Mouse (Mus musculus) neural tube, embryonic 11.5 days (tissue): ENCODE measurements around the gene Tnc. TPM values are rescaled to one million over a fixed set of nuclear protein-coding genes. Genes with fewer than 3 reads are reported as not detected.

Experiments
- ATAC-seq: fragments of 200-750 bp; cut with Nextera tagmentation; 2 replicates; pipeline ENCODE4 v1.8.0; 2017; ENCODE audit warnings: moderate number of reproducible peaks, mild to moderate bottlenecking, moderate TSS enrichment, moderate library complexity; ENCODE audit not compliant: insufficient read depth, low FRiP score, low TSS enrichment
- DNase-seq: peaks from one replicate; pipeline ENCODE4 v3.0.0-alpha.2; 2015; ENCODE audit warnings: low spot score
- H3K27ac ChIP-seq: fragments of 300-500 bp; sonication (generic); 2 replicates; pipeline ENCODE4 v1.5.1; 2014; ENCODE audit warnings: low read depth, mild to moderate bottlenecking, low read length
- H3K27me3 ChIP-seq: fragments of 300-500 bp; sonication (generic); 2 replicates; pipeline ENCODE4 v1.6.1; 2014; ENCODE audit warnings: mild to moderate bottlenecking, low read length, mixed read lengths; ENCODE audit not compliant: control insufficient read depth, insufficient read depth
- H3K36me3 ChIP-seq: fragments of 300-500 bp; sonication (generic); 2 replicates; pipeline ENCODE4 v1.6.1; 2014; ENCODE audit warnings: mild to moderate bottlenecking, low read length, moderate library complexity, mixed read lengths; ENCODE audit not compliant: control insufficient read depth, insufficient read depth
- H3K4me1 ChIP-seq: fragments of 300-500 bp; sonication (generic); 2 replicates; pipeline ENCODE4 v1.6.1; 2014; ENCODE audit warnings: low read length, mixed read lengths; ENCODE audit not compliant: control insufficient read depth, insufficient read depth
- H3K4me2 ChIP-seq: fragments of 300-500 bp; sonication (generic); 2 replicates; pipeline ENCODE4 v1.6.1; 2014; ENCODE audit warnings: low read depth, mild to moderate bottlenecking, moderate library complexity
- H3K4me3 ChIP-seq: fragments of 300-500 bp; sonication (generic); 2 replicates; pipeline ENCODE4 v1.5.1; 2014; ENCODE audit warnings: low read depth, low read length
- H3K9ac ChIP-seq: fragments of 300-500 bp; sonication (generic); 2 replicates; pipeline ENCODE4 v1.6.1; 2014; ENCODE audit warnings: mild to moderate bottlenecking, low read length
- H3K9me3 ChIP-seq: fragments of 300-500 bp; sonication (generic); 2 replicates; pipeline ENCODE4 v1.6.1; 2016; ENCODE audit warnings: low read length; ENCODE audit not compliant: control insufficient read depth
- WGBS: fragments of 180-500 bp; shearing (Covaris S2); extraction: QIAGEN DNeasy Blood & Tissue Kit; methylation state at CpG from one replicate; pipeline ENCODE4 v1.1.7; 2014; 5-methylcytosine and 5-hydroxymethylcytosine counted together
- polyA plus RNA-seq: library from polyadenylated mRNA; unstranded; fragments of >200 nt; fragmentation: Nextera tagmentation; extraction: Ambion mirVana; gene quantifications from 2 replicates; pipeline ENCODE4 v1.2.1, GENCODE M21; 2014

Gene Tnc
- polyA plus RNA-seq, 1 experiment from 2014 or later = 7.2 TPM

- Histone ChIP-seq H3K4me1 (no peaks in the 10 kb centered on the region), H3K27me3 (no peaks in the 10 kb centered on the region), H3K36me3 (no peaks in the 10 kb centered on the region), H3K4me2 (no peak overlapping the region), H3K27ac (no peak overlapping the region), H3K4me3 (no peak overlapping the region), H3K9me3 (no peaks in the 10 kb centered on the region), H3K9ac (no peak overlapping the region)
- WGBS = 84% methylated on average over 3 of the region's 3 CpGs
- DNase-seq (no peak), ATAC-seq (no peak)
Observed at GRCm38 (mm10) chr4:63916288-63916687, 130.5 kb downstream of the Tnc start.

Other genes with a start within 250 kb of the Tnc start
- gene Tnfsf8, start 185.7 kb downstream of the Tnc start, polyA plus RNA-seq = 0.08 TPM in 1 of 2 replicates, not detected in the other